Mouse (Mus musculus): ENCODE results near the gene Scml4.

Scml4 gene

DNA sequence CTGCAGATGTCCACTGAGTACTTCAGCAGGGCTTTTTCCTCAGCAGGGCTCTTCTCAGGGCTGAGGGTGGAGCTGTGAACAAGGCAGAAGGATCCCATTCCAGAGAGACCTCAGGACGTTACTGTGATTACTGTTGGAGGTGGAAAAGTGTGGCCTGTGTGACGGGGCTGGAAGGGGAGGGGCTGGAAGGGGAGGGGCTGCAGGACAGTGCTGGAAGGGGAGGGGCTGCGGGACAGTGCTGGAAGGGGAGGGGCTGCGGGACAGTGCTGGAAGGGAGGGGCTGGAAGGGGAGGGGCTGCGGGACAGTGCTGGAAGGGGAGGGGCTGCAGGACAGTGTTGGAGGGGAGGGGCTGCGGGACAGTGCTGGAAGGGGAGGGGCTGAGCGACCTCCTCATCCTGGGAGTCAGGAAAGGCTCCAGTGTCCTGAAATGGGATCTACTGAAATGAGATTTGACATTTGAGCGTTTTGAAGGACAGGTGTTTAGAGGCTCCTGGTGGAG is 90.1 kb downstream of the Scml4 start:
- DNase-seq (ENCODE audit: extremely low spot score, low spot score) = peak; percentile 77

DNA sequence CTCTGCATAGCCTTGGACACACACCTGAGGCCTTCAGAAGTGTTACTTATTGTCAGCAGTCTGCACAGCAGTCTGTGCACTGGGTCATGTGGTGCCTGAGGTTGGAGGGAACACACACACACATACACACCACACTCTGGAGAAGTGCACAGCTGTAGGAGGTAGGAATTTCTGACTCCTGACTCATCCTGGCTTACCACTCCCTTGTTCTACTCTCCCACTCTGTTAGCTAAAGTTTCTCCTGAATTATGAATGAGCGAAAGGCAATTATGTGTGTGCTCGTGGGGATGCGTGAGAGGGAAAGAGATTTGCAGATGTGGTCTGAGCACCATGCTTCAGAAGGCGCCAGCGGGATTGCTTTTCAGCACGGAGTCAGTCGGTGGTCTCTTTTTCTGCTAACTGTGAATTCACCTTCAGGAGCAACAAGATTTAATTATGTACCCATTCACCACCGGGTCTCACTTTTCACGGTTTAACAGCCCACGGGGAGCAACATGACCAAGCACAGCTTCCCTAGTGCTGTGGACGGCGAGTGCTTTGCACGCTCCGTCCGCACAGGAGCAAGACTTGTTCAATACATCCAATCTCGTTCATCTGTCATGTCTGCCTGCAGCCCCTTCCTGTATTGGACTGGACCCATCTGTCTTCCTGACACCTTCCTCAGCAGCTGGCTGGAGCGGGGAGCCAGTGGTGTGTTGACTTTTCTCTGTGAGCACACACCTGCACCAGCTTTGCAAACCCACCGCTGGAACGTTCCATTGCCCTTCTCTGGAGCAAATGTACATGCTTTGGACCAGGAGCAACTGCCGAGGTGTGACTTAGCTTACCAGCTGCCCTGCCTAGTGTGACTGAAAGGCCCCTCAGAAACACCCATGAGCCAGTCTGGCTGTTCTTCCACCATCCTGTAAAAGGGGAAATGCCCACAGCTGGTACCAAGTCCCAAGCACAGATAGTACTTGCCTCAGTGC is 91.2 kb downstream of the Scml4 start:
- no peak for DNase-seq (ENCODE audit: extremely low spot score, low spot score)

DNA sequence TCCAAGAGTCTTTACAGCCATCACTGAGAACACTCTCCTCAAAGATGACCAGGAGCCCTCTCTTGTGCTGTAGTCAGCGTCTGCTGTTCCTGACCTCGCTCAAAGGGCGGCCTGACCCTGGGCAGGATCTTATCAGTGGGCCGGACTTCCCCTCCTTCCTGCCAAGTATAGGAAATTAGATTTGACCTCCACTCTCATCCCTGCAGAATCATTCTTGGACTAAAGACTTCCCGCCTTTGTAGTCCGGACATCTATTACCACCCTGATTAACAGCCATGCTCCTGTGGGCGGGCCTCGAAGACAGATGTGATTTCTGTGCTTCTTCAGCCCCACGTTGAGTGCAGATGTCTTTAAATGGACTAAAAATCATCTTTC is 91.9 kb downstream of the Scml4 start:
- no peak for DNase-seq (ENCODE audit: extremely low spot score, low spot score)

DNA sequence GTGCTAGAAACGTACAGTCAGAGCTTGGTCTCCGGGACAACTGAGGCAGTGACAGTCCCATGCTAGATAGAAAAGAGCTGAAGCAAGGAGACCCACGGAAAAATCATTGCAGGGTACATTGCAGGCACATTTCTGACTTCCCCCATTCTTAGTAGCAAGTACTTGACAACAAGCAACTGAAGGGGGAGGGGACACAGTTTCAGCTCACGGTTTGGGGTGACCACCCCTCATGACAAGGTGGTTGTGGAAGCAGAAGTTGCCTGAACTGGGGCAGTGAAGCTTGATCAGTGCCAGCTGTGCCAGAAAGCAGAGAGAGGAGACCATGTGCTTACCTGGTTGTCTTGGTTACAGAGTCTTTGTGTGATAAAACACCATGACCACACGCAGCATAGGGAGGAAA is 93.4 kb downstream of the Scml4 start:
- DNase-seq (ENCODE audit: extremely low spot score, low spot score) = no peak

DNA sequence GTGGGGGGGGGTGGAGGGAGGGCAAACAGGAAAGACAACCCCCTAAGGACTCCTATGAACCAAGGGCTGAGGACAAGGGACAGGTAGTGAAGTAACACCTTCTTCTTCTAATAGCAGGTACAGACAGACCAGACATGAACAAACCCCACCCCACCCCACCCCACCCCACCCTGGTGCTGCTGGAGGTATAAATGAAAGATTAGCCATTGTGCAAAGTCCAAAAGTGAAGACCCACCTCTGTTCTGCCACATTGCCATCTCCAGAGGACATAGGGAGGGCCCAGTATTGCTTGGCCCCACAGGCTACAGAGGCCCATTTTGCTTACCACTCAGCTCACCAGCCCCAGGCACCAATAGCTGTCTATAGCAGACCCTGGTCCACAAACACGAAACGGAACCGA is 95.0 kb downstream of the Scml4 start:
- DNase-seq (ENCODE audit: extremely low spot score, low spot score) = no peak

DNA sequence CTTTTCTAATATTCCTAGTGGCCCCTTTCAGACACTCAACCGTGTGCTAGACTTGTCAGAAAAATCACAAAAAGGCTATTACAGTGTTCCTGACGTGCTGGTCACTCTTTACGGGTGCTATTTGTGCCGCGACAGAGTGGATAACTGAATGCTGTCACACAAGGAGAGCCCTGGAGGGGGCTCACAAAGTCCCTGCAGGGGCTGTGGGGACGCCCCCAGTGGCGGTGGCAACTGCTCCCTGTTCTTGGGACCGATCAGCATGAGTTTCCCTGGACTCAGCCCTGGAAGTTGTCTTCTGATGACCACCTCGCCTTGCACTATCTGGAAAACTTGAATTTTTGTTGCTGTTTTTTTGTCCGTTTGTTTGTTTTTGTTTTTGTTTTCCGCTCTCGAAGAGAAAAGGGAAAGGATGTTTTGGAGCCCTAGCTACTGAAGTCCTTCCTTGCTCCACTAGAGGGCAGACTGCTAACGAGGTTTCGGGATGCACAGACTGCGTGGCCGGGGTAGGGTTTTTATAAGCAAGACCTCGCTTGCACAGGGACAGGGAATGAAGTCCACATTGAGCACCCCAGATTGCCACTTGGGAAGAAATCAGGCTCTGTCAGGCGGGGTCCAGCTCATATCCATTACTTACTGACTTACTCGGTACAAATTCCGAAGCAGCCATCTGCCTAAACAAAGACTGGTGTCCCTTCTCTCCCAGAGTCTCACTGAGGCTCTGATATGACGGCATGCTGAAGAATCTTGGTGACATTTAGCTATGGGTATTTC is 97.9 kb downstream of the Scml4 start:
- DNase-seq (ENCODE audit: extremely low spot score, low spot score) = peak; percentile 79

DNA sequence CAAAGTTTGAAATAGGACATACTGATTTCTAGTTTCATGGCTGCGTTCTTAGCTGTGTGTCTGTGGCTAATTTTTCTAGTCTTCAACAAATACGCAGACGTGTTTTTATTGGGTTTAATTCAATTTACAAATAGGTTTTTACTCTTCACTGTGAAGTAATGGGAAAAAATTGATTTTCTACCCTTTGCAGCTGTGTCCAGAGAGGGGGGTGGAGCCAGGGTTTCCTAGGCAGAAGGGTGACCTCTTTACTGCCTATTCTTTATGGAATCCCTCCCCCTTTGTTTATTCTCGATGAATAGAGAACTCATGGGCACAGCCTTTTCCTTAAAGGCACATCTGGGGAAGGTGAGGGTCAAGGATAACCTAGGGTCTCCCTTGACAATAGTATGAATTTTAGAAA is 98.5 kb downstream of the Scml4 start:
- no peak for DNase-seq (ENCODE audit: extremely low spot score, low spot score)

DNA sequence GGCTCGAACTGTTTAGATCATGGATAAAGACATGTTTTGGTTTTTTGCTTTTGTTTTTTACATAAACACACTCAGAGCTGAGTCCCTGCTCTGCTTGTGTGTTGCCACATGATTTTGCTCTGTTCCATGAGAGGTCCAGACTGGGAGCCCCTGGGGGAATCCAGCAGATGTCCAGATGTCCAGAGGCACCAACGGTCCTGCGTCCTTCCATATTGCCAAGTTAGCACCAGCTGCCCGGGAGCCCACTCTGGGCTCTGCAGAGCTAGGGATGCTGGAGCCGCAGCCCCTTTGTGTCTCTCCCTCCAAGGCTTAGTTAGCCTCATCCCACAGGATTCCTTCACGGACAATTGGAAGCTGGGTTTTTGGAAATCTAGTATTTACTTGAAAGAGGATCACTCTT is 101.6 kb downstream of the Scml4 start:
- no peak for DNase-seq (ENCODE audit: extremely low spot score, low spot score)

DNA sequence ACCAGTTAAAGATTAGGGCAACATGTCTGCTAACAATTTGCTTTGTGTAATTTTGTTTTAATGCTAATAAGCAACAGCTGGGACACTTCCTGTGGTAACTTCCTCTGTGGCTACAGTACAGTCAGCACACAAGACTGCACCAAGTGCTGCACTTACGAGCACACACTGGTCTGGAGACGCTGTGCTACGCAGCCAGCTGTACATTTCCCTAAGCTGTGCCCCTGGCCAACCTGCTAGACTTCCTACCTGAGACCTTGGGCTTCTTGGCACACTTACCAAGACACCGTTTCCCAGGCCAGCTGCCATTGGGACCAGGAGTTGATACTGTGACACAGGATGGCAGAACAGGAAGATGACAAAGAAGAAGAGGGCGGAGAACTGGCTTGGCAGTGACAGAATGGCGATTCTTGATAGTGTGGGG is 102.0 kb downstream of the Scml4 start:
- DNase-seq (ENCODE audit: extremely low spot score, low spot score) = no peak

DNA sequence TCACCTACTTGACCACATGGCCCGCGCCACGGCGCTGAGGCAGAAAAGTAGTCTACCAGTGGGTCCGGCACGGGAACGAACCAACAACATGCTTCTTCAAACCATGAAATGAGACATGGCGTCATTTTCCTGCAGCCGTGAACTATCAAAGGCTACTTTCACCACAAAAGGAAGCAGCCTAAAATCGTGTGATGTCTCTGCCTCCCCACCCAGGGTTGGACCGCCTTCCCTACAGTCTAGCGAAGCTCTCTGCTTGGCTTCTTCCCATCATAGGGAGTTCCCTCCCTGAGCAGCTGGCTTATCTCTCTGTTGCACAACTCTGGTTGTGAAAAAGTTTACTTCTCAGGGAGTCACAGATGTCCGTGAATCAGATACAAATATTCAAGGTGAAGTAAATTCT is 102.5 kb downstream of the Scml4 start:
- no peak for DNase-seq (ENCODE audit: extremely low spot score, low spot score)

DNA sequence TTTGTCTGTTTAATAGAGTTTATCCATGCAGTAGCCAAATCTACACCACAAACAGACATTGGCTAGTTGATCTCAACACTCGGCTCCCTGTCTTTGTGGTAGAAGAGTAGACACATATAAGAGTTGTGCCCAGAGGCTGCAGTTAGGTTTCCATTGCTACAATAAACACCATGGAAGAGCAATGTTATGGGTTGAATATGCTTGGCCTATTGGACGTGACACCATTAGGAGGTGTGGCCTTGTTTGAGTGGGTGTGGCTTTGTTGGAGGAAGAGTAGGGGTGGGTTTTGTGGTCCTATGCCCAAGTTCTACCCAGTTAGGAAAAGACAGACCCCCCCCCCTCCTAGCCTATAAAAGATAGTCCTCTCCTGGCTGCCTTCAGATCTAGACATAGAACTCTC is 102.9 kb downstream of the Scml4 start:
- DNase-seq (ENCODE audit: extremely low spot score, low spot score) = no peak

DNA sequence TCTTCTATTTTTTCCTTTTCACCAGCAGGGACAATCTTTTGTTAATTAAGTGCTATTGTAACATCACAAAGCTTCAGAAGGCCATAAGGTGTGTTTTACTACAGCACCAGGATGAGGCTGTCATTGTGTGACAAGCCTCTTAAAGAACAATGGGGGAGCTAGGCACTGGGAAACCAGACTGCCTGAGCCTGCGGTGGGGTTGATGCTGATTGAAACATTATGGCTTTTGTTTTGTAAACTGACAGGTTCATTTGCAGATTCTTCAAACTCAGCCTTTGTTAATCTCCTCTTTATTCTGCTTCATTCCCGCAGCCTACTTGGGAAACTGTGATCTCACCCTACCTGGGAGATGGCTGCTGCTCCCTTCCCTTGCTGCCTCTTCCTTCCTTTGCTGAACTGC is 108.2 kb downstream of the Scml4 start:
- DNase-seq (ENCODE audit: extremely low spot score, low spot score) = no peak

DNA sequence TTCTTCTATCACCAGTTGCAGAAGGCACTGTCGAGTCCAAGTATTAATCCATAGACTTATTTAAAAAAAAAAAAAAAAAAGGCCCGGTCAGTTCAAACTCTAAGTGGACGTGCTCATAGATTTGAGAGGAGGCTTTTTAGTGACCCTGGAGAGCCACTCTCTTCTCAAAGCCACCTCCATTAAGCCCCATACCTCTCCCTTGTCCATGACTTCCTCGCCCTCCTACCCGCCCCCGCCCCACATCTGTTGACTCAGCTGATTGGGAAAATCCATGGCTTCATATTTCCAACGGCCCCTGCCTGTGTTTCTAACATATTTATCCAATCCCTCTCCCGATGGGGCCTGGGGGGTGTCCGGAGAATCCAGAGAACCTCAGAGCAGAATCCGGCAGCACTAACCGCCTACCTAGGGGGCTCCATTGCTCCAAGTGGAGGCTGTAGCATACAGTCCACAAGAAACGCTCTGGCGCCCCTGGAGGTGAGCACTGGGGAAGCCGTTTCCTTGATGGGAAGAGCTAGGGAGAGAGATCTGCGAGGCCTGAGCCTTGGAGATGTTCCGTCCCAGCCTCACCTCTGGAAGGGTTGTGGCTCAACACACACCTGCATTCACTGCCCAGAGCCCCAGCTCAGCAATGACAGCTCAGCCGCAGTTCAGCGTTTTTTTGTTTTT is 112.5 kb downstream of the Scml4 start:
- peak; percentile 76 for DNase-seq (ENCODE audit: extremely low spot score, low spot score)

DNA sequence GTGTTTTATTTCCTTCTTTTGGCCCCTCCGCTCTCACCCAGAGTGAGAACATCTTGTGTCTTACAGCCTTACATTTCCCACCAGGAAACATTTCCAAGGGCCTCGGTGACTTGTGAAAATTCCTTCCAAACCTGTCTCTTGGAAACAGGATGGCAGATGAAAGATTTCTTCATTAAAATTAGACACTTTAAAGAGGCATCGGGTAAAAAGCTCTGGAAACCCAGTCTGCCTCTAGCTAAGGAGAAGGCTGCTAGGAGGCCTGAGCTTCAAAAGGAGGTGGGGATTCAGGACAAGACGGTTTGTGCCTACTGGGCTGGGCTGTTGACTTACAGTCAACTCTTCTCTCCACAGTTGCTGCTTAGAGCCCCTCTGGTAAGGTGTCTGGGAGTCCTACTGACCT is 113.4 kb downstream of the Scml4 start:
- no peak for DNase-seq (ENCODE audit: extremely low spot score, low spot score)

DNA sequence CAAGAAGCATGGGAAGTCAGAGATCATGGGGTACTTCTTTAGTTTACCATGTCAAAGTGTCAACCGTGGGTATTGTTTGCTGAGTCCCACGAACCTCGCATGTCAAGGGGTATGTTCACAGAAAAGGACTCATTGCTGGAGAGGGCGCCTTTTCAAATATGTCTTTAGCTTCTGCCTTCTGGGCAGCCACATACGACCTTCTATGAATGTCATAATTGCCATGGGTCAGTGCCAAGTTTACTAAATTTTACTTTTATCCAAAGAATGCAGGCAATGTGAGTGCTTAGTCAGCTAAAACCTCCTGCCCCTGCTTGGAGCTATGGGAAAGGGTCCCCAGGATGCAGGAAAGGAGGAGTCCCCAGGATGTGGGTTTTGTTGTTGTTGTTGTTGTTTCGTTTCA is 116.4 kb downstream of the Scml4 start:
- no peak for DNase-seq (ENCODE audit: extremely low spot score, low spot score)

DNA sequence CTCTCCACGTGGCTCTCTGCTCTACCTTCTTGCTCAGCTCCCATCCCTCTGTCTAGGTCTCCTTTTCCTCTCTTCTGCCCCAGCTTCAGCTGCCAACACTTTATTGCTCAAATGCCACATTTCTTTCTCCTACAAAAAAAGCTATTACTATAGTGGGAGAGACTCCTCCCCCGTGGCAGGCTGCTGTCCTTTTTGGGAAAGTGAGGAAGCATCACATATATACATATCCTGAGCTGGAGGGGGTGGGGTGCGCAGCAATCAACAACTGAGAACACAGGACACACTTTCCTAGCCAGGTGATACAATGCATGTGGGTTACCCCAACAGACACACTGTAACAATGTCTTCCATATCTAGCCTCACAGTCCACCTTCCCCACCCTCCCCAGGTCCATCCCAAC is 118.2 kb downstream of the Scml4 start:
- DNase-seq (ENCODE audit: extremely low spot score, low spot score) = no peak

DNA sequence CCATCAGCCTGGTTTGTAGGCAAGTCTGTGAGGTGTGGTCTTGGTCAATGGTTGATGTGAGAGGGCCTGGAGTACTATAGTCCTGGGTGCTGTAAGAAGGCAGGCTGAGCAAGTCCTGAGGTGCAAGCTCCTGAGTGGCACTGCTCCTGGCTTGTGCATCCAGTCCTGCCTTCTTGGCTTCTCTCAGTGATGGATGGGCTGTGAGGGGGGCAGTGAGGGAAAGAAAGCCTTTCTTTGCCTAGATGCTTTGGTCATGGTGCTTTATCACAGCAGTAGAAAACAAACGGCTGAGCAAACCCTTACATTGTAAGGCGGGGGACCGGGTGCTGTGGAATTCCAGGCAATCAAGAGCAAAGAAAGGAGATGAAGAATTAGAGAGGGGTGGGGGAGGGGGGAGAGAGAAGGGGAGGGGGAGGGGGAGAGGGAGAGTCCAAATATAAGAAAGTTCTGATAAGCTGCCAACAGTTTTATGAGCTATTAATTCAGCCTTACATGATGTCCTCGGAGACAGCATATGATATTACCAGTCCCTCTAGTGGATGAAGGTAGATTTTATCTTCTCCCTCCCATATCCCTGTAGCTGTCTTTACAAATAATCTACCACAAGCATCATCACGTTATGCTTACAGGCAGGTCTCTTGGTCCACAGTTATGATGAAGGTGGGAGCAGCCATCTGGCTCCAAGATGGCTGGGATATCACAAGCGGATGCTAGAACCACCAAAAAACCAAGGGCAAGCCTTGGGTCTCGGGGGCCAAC is 121.0 kb downstream of the Scml4 start:
- peak; percentile 40 for DNase-seq (ENCODE audit: extremely low spot score, low spot score)

DNA sequence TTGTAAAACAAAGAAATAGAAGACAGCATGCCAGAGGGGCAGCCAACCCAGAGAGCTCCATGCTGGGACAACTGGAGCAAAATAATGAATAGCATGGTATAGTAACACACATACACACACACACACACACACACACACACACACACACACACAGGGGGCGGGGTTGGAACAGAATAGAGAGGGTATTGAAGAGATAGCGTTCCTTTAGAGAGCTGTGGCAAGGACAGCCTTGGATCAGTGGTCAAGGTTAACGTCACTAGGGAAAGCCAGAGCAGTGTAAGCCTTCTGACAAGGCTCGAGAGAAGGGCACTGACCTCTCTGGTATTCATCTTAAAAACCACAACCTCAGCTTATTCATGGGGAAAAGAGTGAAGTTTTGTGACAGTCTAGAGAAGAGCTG is 124.7 kb downstream of the Scml4 start:
- DNase-seq (ENCODE audit: extremely low spot score, low spot score) = no peak

DNA sequence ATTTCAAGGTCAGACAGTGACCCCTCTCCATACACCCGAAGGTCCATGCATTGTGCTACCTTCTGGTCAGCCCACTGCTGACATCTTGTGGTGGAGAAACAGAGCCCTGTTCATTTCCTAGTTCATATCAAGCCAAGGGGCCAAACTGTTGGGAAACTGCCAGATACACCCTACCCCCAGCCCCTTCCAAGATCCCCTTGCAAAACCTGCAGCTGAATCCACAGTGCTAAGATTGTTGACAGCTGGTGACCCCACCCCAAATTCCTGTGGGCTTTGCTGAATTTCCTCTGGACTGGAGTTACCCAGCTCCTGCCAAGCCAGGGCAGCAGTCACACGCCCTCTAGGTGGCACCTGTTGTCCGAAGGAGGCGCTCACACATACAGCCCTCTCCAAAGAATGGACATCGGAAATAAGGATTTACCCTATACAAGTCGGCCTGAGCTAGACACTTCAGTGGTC is 127.5 kb downstream of the Scml4 start:
- peak; percentile 67 for DNase-seq (ENCODE audit: extremely low spot score, low spot score)

DNA sequence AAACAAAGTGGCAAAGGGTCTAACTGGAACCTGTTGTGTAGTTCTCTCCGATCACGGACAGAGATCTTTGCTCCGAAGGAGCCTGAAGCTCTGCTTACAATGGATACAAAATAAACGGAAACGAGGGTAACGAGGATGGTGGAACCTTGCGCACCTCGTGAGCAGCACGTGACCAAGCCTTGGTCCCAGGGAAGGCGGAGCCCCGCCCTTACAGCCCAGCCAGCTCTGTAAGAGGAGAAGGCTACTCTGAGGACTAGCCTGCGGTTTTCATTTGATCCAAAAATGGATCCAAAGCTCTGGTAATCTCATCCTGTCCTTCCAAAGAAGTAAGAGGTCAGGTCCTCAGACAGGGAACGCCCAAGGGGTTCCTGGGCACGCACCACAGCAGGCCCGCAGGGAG is 128.5 kb downstream of the Scml4 start:
- DNase-seq (ENCODE audit: extremely low spot score, low spot score) = no peak

DNA sequence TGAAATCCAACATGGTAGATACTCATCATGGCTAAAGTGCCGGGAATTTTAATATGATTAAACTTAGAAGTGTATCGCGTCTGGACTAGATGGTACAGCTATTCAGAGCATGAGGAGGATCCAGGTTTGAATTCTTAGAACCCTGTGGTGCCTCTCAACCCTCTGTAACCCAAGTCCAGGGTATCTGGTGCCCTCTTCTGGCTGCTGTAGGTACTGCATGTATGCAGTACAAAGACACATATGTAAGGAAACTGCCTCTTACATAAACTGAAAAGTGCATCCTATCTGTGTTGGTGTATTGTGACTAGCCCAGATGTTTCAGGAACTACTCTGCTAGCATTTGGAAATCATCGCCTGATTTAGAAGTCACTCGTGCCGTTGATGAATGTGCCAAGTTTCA is 129.7 kb downstream of the Scml4 start:
- peak; percentile 91 for DNase-seq (ENCODE audit: extremely low spot score, low spot score)

Data from neural tube, embryonic 10.5 days (tissue).